Mouse (Mus musculus) layer of hippocampus, adult 2 months (tissue): ENCODE data around the gene Asic2. TPM values are rescaled to one million over a fixed set of nuclear protein-coding genes. Genes with fewer than 3 reads are reported as not detected.

Source experiments
- DNase-seq, 2 experiments: peaks; one replicate each; pipeline ENCODE4 v3.0.0; 2022; ENCODE audit warnings: low spot score in 2 of 2
- H3K27ac ChIP-seq: fragments of 200-600 bp; 2 replicates; pipeline ENCODE4 v1.8.1; 2022
- H3K4me3 ChIP-seq: fragments of 200-600 bp; 2 replicates; pipeline ENCODE4 v1.8.1; 2022; ENCODE audit warnings: mild to moderate bottlenecking
- CTCF ChIP-seq: fragments of 200-600 bp; conservative IDR thresholded peaks from 2 replicates; pipeline ENCODE4 v1.8.1; 2022; ENCODE audit warnings: antibody characterized with exemption, mild to moderate bottlenecking, moderate library complexity
- total RNA-seq, 2 experiments: library from RNA; stranded (reverse); gene quantifications; 2 replicates each; pipeline ENCODE4 v1.2.3; 2021

The Asic2 gene
- total RNA-seq, 2 experiments from 2014 or later = 58.5 to 65.6 TPM

GRCm38 (mm10) chr11:81800899-81801298 lies 167.4 kb downstream of the Asic2 start:
- TF ChIP-seq CTCF = no peak
- Histone ChIP-seq H3K4me3 (no peak overlapping the region), H3K27ac (no peak overlapping the region)
- no peak for DNase-seq

GRCm38 (mm10) chr11:81793588-81793987 lies 174.7 kb downstream of the Asic2 start:
- Histone ChIP-seq H3K27ac (no peak overlapping the region), H3K4me3 (no peak overlapping the region)
- no peak for TF ChIP-seq CTCF
- DNase-seq = no peak

DNA sequence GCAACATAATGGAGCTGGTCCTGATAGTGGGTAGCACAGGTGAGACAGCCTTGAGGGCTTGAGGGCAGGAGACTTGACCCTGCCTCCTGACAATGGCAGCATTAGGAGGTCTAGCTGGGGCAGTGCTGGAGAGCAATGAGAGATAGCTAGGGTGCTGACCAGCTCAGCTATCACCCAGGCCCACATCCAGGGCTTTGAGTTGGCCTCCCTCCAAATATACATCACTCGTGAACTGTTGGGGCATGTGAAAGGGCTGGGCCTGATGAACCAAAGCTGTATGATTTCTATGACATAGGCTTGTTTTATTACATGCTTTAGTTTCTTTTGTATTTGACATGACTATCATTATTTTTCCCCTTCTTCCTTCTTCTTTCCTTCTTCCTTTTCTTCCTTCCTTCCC lies 176.7 kb downstream of the Asic2 start:
- H3K27ac ChIP-seq = no peak overlapping the region
- no peak overlapping the region for H3K4me3 ChIP-seq
- no peak for TF ChIP-seq CTCF
- no peak for DNase-seq

- H3K27ac ChIP-seq = no peak overlapping the region
- no peak for TF ChIP-seq CTCF
- no peak for DNase-seq
- no peak overlapping the region for H3K4me3 ChIP-seq
These were observed 187.7 kb downstream of the Asic2 start for GRCm38 (mm10) chr11:81780596-81780995.

DNA sequence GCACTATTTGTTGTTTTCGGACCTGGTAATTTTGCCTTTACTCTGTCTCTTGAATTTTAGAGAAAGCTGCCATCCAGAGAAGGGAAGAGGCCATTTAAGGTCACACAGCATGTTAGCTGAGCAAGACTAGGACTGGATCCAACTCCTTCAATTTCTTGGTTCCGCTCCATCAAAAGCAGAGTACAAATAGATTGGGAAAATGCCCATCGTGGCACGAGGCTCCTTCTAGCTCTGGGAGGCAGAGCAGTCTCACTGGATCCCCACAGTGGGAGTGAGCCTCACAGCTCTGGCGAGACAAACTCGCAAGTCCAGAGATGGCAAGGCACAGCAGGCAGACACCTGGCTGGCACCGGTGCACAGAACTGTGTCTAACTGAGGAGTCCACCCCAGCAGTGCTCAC lies 188.4 kb downstream of the Asic2 start:
- no peak for TF ChIP-seq CTCF
- Histone ChIP-seq H3K4me3 (no peak overlapping the region), H3K27ac (no peak overlapping the region)
- DNase-seq = peak; percentile 25 to 26

GRCm38 (mm10) chr11:81771195-81771895 lies 196.9 kb downstream of the Asic2 start:
- no peak overlapping the region for H3K4me3 ChIP-seq
- no peak for DNase-seq
- no peak for TF ChIP-seq CTCF
- no peak overlapping the region for H3K27ac ChIP-seq

DNA sequence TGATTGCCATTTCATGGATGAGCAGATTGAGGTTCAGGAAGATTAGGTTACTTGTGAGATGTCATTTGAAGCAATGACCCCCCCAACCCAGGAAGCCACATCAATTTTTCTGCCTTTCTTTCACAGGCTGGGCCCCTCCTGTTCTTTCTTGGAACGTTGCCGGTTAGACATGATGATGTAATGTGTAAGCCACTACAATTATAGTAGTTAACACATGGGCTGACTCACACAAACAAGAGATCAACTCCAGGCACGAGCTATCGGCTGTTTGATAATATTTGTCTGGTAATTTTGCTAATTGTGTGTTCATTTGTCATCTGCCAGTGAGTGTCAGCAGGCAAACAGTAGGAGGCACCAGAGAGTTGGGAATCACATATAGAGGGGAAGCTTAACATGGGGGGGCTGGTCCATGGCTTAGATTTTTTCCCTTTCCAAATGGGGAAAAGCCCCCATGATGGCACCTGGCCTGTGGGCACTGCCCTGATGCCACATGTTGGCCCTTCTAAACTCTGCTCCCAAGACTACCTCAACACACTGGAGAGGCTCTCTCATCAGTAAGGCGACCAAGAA lies 198.5 kb downstream of the Asic2 start:
- no peak overlapping the region for H3K4me3 ChIP-seq
- no peak overlapping the region for H3K27ac ChIP-seq
- DNase-seq = peak; percentile 29 to 33
- peak; percentile 79 for TF ChIP-seq CTCF

DNA sequence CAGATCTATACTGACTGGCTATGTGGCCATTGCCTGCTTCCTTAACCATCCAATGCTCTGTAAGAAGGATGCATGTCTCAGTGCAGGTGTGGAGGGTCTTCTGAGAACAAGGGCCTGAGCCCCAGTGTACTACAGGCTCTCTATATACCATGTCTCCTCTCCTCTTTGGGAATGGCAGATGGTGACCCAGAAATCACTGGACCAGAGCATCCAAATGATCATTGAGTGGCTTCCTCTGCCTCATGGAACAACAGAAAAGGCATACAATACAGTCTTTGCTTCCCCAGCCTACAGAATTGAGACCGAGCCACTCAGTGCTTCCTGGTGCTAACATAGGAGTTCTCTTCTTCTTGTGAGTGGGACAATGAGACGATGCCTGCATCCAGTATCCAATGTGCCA lies 200.0 kb downstream of the Asic2 start:
- no peak for TF ChIP-seq CTCF

DNA sequence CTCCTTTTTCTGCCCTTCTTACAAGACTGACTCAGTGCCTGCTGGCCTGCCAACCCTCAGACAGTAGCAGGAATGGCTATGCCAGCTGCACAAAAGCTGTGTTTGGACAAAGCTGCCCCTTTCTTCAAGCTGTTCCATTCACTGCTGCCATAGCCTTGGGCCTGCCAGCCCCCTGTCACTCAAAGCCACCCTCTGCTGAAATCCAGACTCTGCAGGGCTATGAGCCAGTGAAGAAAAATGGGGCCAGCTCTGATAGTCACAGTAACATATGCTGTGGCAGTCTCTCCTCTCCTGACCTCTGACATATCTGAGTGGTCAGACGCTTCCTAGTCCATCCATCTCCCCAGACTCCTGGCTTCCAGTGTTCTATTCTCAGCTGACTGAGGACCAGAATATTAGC lies 200.5 kb downstream of the Asic2 start:
- peak; percentile 41 to 56 for DNase-seq
- TF ChIP-seq CTCF = no peak
- Histone ChIP-seq H3K4me3 (no peak overlapping the region), H3K27ac (no peak overlapping the region)

More for the DNA sequence above, 200.0 kb downstream of the Asic2 start:
- Histone ChIP-seq H3K27ac (no peak overlapping the region), H3K4me3 (no peak overlapping the region)
- no peak for DNase-seq

DNA sequence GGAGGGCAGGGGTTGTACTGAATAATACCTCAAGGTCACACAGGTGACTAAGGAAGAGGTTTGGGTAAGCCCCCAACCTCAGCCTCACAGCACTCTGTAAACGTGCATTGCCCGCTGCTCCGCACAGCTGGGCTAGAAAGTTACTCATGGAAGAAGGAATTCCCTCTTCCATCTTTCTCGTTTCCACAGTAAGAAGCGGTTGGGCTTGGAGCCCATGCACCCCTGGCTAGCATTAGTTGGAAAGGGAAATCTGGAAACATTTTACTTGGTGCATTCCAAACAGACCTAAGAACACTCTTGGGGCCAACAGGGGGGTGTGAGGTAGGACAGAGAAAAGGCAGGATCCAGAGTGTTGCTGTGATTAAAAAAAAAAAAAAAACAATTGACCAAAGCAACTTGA lies 203.0 kb downstream of the Asic2 start:
- DNase-seq = no peak
- no peak for TF ChIP-seq CTCF
- Histone ChIP-seq H3K27ac (no peak overlapping the region), H3K4me3 (no peak overlapping the region)

DNA sequence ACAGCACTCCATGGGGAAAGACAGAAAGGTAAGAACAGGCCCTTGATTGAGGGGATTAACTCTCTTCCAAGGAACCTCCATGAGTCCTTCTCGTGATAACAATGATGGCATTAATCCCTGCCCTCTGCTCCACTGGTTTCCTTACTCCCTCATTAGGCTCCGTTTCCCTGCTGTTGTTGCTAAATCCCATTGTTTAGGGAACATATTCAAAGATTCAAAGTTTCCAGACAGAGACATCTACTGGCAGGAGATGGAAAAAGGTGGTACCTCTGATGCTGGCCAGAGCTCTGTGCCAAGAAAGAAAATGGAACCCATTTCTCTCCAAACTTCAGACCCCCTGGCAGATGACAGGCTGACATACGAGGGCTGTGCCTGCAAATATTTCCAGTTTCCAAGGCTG lies 203.5 kb downstream of the Asic2 start:
- H3K4me3 ChIP-seq = no peak overlapping the region
- H3K27ac ChIP-seq = no peak overlapping the region
- DNase-seq = peak in 1 of 2 experiments; percentile 17
- peak; percentile 73 for TF ChIP-seq CTCF

DNA sequence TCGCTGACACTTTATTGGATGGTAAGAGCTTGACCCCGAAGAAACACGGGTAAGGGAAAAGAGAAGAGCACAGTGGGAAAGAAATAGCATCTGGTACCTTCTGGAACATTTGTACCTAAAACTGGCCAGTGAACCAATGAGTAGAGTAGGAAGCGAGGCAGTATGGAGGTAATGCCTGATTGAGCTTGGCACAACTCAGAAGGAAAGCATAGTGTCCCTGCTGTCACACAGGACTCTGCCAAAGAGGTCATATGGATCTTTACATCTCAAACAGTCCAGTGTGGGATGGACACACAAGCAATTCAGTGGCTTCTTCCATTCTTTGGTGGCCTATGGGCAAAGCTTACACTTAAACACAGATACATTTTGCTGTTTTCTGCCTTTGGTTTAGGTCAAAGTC lies 211.0 kb downstream of the Asic2 start:
- no peak for TF ChIP-seq CTCF
- H3K4me3 ChIP-seq = no peak overlapping the region
- no peak for DNase-seq
- H3K27ac ChIP-seq = no peak overlapping the region

- no peak for TF ChIP-seq CTCF
- DNase-seq = no peak
- no peak overlapping the region for H3K27ac ChIP-seq
- no peak overlapping the region for H3K4me3 ChIP-seq
These were observed 217.4 kb downstream of the Asic2 start for GRCm38 (mm10) chr11:81750876-81751275.

- TF ChIP-seq CTCF = no peak
- H3K4me3 ChIP-seq = no peak overlapping the region
- no peak overlapping the region for H3K27ac ChIP-seq
- DNase-seq = no peak
These were observed 218.2 kb downstream of the Asic2 start for GRCm38 (mm10) chr11:81750016-81750415.
